Mouse (Mus musculus): ENCODE measurements at regions not wholly inside any gene's neighbourhood (a gene's known extent, or its start where the extent isn't known, plus 50 kb on each side); places are given as distances from the start of the nearest gene placed in this dataset.

GRCm38 (mm10) chr10:67788116-67788515, 124.3 kb downstream of the Zfp365 start:
- TF ChIP-seq POLR2A (IDR thresholded peaks at IDR 0.05; ENCODE audit: low read depth, low read length) = no peak
- no peak for TF ChIP-seq CTCF (IDR thresholded peaks at IDR 0.05; ENCODE audit: extremely low read depth, insufficient read length, insufficient replicate concordance, low read depth, low read length)

All from small intestine, adult 2 months (tissue).